Mouse (Mus musculus) intestine, postnatal 0 days (tissue): ENCODE results near the gene Igsf9. TPM values are rescaled to one million over a fixed set of nuclear protein-coding genes. Genes with fewer than 3 reads are reported as not detected.

ENCODE experiments used
- ATAC-seq: fragments of 200-750 bp; cut with Nextera tagmentation; 2 replicates; pipeline ENCODE4 v1.8.0; 2017; ENCODE audit warnings: mild to moderate bottlenecking, moderate TSS enrichment, moderate library complexity
- H3K27ac ChIP-seq: fragments of 300-500 bp; sonication (generic); 2 replicates; pipeline ENCODE4 v1.5.1; 2014; ENCODE audit warnings: mild to moderate bottlenecking, low read depth, low read length, moderate library complexity
- H3K27me3 ChIP-seq: fragments of 300-500 bp; sonication (generic); replicated peaks from 2 replicates; pipeline ENCODE4 v1.6.1; 2014; ENCODE audit warnings: low read length, mixed read lengths; ENCODE audit not compliant: control insufficient read depth, insufficient read depth
- H3K36me3 ChIP-seq: fragments of 300-500 bp; sonication (generic); 2 replicates; pipeline ENCODE4 v1.6.1; 2014; ENCODE audit warnings: mild to moderate bottlenecking, moderate library complexity; ENCODE audit not compliant: control insufficient read depth, insufficient read depth
- H3K4me1 ChIP-seq: fragments of 300-500 bp; sonication (generic); replicated peaks from 2 replicates; pipeline ENCODE4 v1.6.1; 2014; ENCODE audit warnings: antibody characterized with exemption, low read length, mixed read lengths; ENCODE audit not compliant: control insufficient read depth, insufficient read depth
- H3K4me2 ChIP-seq: fragments of 300-500 bp; sonication (generic); replicated peaks from 2 replicates; pipeline ENCODE4 v1.6.1; 2014; ENCODE audit warnings: low read depth, mild to moderate bottlenecking, moderate library complexity
- H3K4me3 ChIP-seq: fragments of 300-500 bp; sonication (generic); 2 replicates; pipeline ENCODE4 v1.5.1; 2014; ENCODE audit warnings: low read depth, low read length
- H3K9ac ChIP-seq: fragments of 300-500 bp; sonication (generic); 2 replicates; pipeline ENCODE4 v1.6.1; 2014; ENCODE audit warnings: mild to moderate bottlenecking, low read depth, low read length
- H3K9me3 ChIP-seq: fragments of 300-500 bp; sonication (generic); 2 replicates; pipeline ENCODE4 v1.6.1; 2016; ENCODE audit warnings: mixed run types; ENCODE audit not compliant: control insufficient read depth
- CTCF ChIP-seq: sonication (generic); IDR thresholded peaks from 2 replicates; pipeline ENCODE4 v1.5.1; 2016; ENCODE audit warnings: low read depth, mild to moderate bottlenecking, control low read depth, antibody characterized with exemption, moderate library complexity
- WGBS: fragments of 180-500 bp; shearing (Covaris S2); extraction: QIAGEN DNeasy Blood & Tissue Kit; methylation state at CpG from one replicate; pipeline ENCODE4 v1.1.7; 2014; 5-methylcytosine and 5-hydroxymethylcytosine counted together
- polyA plus RNA-seq: library from polyadenylated mRNA; unstranded; fragments of >200 nt; fragmentation: Nextera tagmentation; extraction: Ambion mirVana; gene quantifications from 2 replicates; pipeline ENCODE4 v1.2.1, GENCODE M21; 2015

Igsf9 gene
- polyA plus RNA-seq, 1 experiment from 2014 or later: 73.4 TPM

GRCm38 (mm10) chr1:172462534-172462933, 19.1 kb upstream of the Igsf9 start:
- WGBS: 42% methylated on average over 3 of the region's 3 CpGs
- Histone ChIP-seq H3K27ac (peak overlapping the region; percentile 95), H3K4me1 (peaks cover 5% of the 10 kb centered on the region; the same call in 1 of the 2 replicates), H3K4me3 (0 out of 2 replicates have a peak overlapping the region, but pooled peaks have one; percentile 13), H3K27me3 (no peaks in the 10 kb centered on the region), H3K9ac (no peak overlapping the region), H3K4me2 (peak overlapping the region; percentile 54), H3K9me3 (no peaks in the 10 kb centered on the region), H3K36me3 (no peaks in the 10 kb centered on the region)
- TF ChIP-seq CTCF: no peak
- ATAC-seq: peak; percentile 92

DNA sequence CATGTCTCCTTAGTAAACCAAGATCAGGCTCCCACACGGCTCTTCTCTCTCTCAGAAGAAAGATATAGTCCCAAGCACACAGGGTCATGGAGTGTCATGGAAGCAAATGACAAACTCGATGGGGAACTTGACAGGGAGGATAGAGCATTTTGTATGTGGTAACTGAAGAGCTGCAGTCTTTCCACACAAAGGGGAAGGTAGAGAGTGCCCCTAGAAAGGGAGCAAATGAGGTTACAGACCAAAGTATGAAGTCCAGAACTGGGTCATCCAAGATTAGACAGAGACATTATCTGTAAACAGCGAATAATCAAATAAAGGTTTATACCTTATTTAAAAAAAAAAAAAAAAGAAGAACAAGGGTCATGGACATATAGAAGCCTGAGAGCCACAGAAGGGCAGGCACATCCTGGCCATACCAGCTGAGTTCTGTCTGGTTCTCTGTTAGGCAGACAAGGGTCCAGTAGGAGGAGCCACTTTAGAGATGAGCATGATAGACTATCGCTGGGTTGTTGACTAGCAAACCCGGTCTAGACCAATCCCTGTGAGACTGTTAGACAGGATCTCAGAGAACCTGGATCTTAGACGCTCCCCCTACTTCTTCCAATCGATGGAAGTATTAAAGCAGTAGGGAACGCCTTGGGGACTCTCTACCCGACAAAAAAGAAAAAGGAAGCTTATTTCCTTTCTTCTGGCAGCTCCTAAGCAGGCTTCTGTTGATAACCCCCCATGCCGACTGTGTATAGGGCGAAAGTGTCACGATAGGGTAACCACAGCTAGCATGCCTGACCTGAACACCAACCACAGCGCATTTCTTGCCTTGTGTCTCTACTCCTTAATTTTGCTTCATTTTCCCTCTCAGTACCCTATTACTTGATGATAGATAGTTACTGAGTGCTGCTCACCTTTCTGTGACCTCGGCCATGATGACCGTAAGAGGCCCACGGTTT, 17.9 kb upstream of the Igsf9 start:
- H3K27ac ChIP-seq: peak overlapping the region; percentile 95
- peaks cover 5% of the 10 kb centered on the region; the same call in 1 of the 2 replicates for H3K4me1 ChIP-seq
- H3K4me3 ChIP-seq: no peak overlapping the region
- no peak overlapping the region for H3K4me2 ChIP-seq
- no peak overlapping the region for H3K9ac ChIP-seq
- 57% methylated on average over 16 of the region's 16 CpGs for WGBS
- no peaks in the 10 kb centered on the region for H3K36me3 ChIP-seq
- no peaks in the 10 kb centered on the region for H3K9me3 ChIP-seq
- H3K27me3 ChIP-seq: no peaks in the 10 kb centered on the region
- peak; percentile 46 for TF ChIP-seq CTCF
- ATAC-seq: peak; percentile 63

GRCm38 (mm10) chr1:172468301-172468877, 13.2 kb upstream of the Igsf9 start:
- no peaks in the 10 kb centered on the region; the same call in 1 of the 2 replicates for H3K4me1 ChIP-seq
- WGBS: 85% methylated on average over 11 of the region's 11 CpGs
- H3K4me3 ChIP-seq: no peak overlapping the region
- no peak for ATAC-seq
- TF ChIP-seq CTCF: no peak
- H3K27ac ChIP-seq: no peak overlapping the region
- H3K27me3 ChIP-seq: no peaks in the 10 kb centered on the region
- no peaks in the 10 kb centered on the region for H3K9me3 ChIP-seq
- H3K4me2 ChIP-seq: no peak overlapping the region
- no peaks in the 10 kb centered on the region for H3K36me3 ChIP-seq
- H3K9ac ChIP-seq: no peak overlapping the region

DNA sequence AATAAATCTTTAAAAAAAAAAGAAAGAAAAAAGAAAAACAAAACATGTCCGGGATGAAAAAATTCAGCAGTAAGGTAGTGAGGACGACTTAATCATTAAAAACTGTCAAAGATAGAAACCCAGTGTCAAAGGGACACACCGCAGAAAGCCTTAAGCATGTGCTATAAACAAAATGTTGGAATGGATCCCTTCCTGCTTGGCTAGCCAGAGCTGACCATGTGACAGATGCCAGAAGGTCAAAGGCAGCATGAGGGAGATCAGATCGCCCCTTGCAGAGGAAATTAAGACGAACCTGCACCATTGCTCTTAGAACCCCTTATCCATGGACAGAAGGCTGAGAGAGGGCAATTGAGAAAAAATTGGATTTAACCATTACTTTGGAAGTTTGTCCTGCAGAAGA, 12.2 kb upstream of the Igsf9 start:
- Histone ChIP-seq H3K4me3 (no peak overlapping the region), H3K27ac (no peak overlapping the region), H3K36me3 (no peaks in the 10 kb centered on the region), H3K4me1 (no peaks in the 10 kb centered on the region), H3K9me3 (no peaks in the 10 kb centered on the region), H3K9ac (no peak overlapping the region), H3K27me3 (no peaks in the 10 kb centered on the region), H3K4me2 (no peak overlapping the region)
- ATAC-seq: no peak
- no peak for TF ChIP-seq CTCF
- WGBS: 54% methylated on average over 5 of the region's 5 CpGs

DNA sequence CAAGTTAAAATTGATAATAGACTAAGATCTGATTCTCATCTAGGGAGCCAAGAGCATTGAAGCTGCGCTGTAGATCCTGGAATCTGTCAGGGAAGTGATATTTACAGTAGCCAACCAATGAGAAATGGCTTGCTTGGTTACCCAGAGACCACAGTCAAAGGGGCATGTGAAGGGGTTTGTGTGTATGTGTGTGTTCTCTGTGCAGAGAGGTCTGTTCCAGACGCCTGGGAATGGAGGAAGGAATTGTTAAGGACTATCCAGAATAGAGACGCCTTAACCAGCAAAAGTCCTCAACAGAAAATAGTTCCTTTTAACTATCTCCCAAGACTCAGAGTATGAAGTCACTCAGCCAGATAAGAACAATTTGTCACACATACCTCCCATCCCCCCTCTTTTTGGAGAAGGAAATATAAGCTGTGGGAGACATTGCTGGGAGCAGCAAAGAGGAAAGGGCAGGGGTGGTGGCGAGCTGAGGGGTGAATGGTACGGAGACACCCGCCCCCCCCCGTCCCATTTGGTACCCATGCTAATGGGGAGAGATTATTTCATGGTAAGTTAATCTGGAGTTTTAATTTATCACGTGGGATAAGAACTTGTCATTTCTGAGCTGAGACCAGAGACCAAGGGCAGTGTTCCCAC, 11.7 kb upstream of the Igsf9 start:
- no peak for TF ChIP-seq CTCF
- Histone ChIP-seq H3K36me3 (no peaks in the 10 kb centered on the region), H3K4me1 (no peaks in the 10 kb centered on the region), H3K4me3 (no peak overlapping the region), H3K9ac (no peak overlapping the region), H3K4me2 (no peak overlapping the region), H3K27ac (no peak overlapping the region), H3K27me3 (no peaks in the 10 kb centered on the region), H3K9me3 (no peaks in the 10 kb centered on the region)
- ATAC-seq: no peak
- 63% methylated on average over 8 of the region's 8 CpGs for WGBS

- no peak for TF ChIP-seq CTCF
- H3K4me2 ChIP-seq: no peak overlapping the region
- H3K9ac ChIP-seq: no peak overlapping the region
- H3K36me3 ChIP-seq: no peaks in the 10 kb centered on the region
- 0 out of 2 replicates have a peak, but pooled peaks cover 5% of the 10 kb centered on the region for H3K4me1 ChIP-seq
- H3K9me3 ChIP-seq: no peaks in the 10 kb centered on the region
- H3K27me3 ChIP-seq: no peaks in the 10 kb centered on the region
- no peak overlapping the region for H3K4me3 ChIP-seq
- no peak overlapping the region for H3K27ac ChIP-seq
- no peak for ATAC-seq
These were observed 8.7 kb upstream of the Igsf9 start for GRCm38 (mm10) chr1:172472909-172473308.
